Mouse (Mus musculus) liver, adult 2 months (tissue): ENCODE results near the gene Smyd1. TPM values are rescaled to one million over a fixed set of nuclear protein-coding genes. Genes with fewer than 3 reads are reported as not detected.
"Not testable (repeated sequence)": the region's sequence is repeated elsewhere in the genome, so short reads cannot be mapped to it uniquely, and the experiment has no call there.

ENCODE experiments used
- DNase-seq: peaks from one replicate; pipeline ENCODE4 v3.0.0-alpha.2; 2011; ENCODE audit warnings: low read depth, low spot score; ENCODE audit errors: extremely low read depth
- H3K27ac ChIP-seq: fragments of 200-500 bp; replicated peaks from 2 replicates; pipeline ENCODE4 v1.5.1; 2012; ENCODE audit warnings: low read depth, mild to moderate bottlenecking, control low read depth, inconsistent platforms, low read length; ENCODE audit not compliant: insufficient read depth
- H3K27me3 ChIP-seq: fragments of 200-500 bp; 2 replicates; pipeline ENCODE4 v1.6.1; 2012; ENCODE audit warnings: mild to moderate bottlenecking, moderate library complexity, low read length, inconsistent platforms; ENCODE audit not compliant: control insufficient read depth, insufficient read depth
- H3K36me3 ChIP-seq: fragments of 200-500 bp; 2 replicates; pipeline ENCODE4 v1.6.1; 2012; ENCODE audit warnings: low read length, inconsistent platforms; ENCODE audit not compliant: control insufficient read depth, insufficient read depth
- H3K4me1 ChIP-seq: fragments of 200-500 bp; 2 replicates; pipeline ENCODE4 v1.6.1; 2011; ENCODE audit warnings: low read length; ENCODE audit not compliant: control insufficient read depth, insufficient read depth
- H3K4me3 ChIP-seq: fragments of 200-500 bp; 2 replicates; pipeline ENCODE4 v1.5.1; 2011; ENCODE audit warnings: low read depth, mild to moderate bottlenecking, control low read depth, low read length, moderate library complexity; ENCODE audit not compliant: insufficient read depth
- H3K79me2 ChIP-seq: fragments of 200-500 bp; 2 replicates; pipeline ENCODE4 v1.6.1; 2012; ENCODE audit warnings: inconsistent platforms, mild to moderate bottlenecking, low read length, moderate library complexity; ENCODE audit not compliant: control insufficient read depth, insufficient read depth
- H3K9ac ChIP-seq: fragments of 200-500 bp; 2 replicates; pipeline ENCODE4 v1.6.1; 2012; ENCODE audit warnings: low read depth, mild to moderate bottlenecking, control low read depth, inconsistent platforms, low read length
- CTCF ChIP-seq: fragments of 200-500 bp; IDR thresholded peaks from 2 replicates; pipeline ENCODE4 v1.5.1; 2011; ENCODE audit warnings: low read depth, low read length, control low read depth
- POLR2A ChIP-seq: fragments of 200-500 bp; IDR thresholded peaks from 2 replicates; pipeline ENCODE4 v1.6.1; 2011; ENCODE audit warnings: low read length, control low read depth; ENCODE audit not compliant: insufficient read depth; ENCODE audit errors: extremely low read depth
- WGBS: fragments of 180-500 bp; shearing (Covaris S2); methylation state at CpG from one replicate; pipeline ENCODE4 v1.1.7; 2018; 5-methylcytosine and 5-hydroxymethylcytosine counted together
- polyA plus RNA-seq: library from polyadenylated mRNA; depleted of rRNA; stranded (reverse); fragments of >200 nt; gene quantifications from 2 replicates; pipeline ENCODE4 v1.2.3, GENCODE M21; 2012
- total RNA-seq: library from RNA; depleted of rRNA; stranded (reverse); fragments of >200 nt; gene quantifications from 2 replicates; pipeline ENCODE4 v1.2.3, GENCODE M21; 2014

The Smyd1 gene
- total and polyA plus RNA-seq, 2 experiments: 1.5 to 3.7 TPM

- Histone ChIP-seq H3K27ac (peak overlapping the region; percentile 89), H3K27me3 (no peaks in the 10 kb centered on the region), H3K9ac (peak overlapping the region; percentile 68), H3K4me3 (peak overlapping the region; percentile 50), H3K4me1 (peaks cover 13% of the 10 kb centered on the region), H3K79me2 (peaks cover 8% of the 10 kb centered on the region; the same call in 1 of the 2 replicates), H3K36me3 (no peaks in the 10 kb centered on the region)
- no peak for TF ChIP-seq CTCF
- TF ChIP-seq POLR2A: no peak
- 3% methylated on average over 8 of the region's 8 CpGs for WGBS
- no peak for DNase-seq
Measured at GRCm38 (mm10) chr6:71271057-71271388, 51.0 kb downstream of the Smyd1 start.

DNA sequence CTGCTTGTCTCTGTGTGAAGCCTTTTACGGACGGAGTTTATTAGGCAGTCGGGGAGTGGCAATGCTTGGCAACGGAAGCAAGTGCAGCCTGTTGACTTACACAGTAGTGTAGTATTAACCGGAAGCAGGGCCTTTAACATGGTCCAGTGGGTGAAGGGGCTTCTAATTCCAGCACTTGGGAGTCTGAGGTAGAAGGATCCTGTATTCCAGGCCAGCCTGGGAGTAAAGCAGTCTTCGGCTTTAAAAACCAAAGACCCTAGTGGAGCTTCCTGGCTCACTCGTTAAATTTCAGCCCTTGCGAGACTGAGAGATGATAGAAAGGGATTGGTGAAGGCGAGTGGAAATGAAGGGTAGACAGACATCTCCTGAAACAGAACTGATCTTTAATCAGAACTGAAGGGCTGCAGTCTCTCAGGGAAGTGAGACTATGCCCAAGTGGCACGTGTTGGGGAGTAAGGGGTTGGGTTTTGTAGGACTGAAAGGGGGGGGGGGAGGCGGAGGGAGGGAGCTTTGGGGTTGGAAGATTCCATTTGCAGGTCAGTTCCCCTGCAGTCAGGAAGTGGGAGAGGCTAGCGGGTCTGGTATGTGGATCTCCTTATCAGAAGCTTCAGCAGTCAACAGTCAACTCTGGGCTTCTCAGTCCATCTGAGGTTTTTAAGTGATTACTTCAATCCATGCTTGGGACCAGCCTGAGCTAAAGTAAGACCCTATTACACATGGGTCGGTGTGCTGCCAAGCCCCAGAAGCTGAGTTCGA is 51.6 kb downstream of the Smyd1 start:
- DNase-seq: peak; percentile 87
- H3K4me1 ChIP-seq: peaks cover 13% of the 10 kb centered on the region
- peak overlapping the region; percentile 50 for H3K4me3 ChIP-seq
- peak overlapping the region; percentile 68 for H3K9ac ChIP-seq
- TF ChIP-seq CTCF (no peak), POLR2A (peak; percentile 31; the same call in 1 of the 2 replicates)
- no peaks in the 10 kb centered on the region for H3K36me3 ChIP-seq
- WGBS: 5% methylated on average over 14 of the region's 14 CpGs
- no peaks in the 10 kb centered on the region for H3K27me3 ChIP-seq
- H3K79me2 ChIP-seq: peaks cover 8% of the 10 kb centered on the region; the same call in 1 of the 2 replicates
- peak overlapping the region; percentile 91 for H3K27ac ChIP-seq

- not testable (repeated sequence) for H3K79me2 ChIP-seq, H3K36me3 ChIP-seq, H3K27me3 ChIP-seq, H3K27ac ChIP-seq, H3K9ac ChIP-seq, H3K4me3 ChIP-seq, DNase-seq
- 88% methylated on average over 6 of the region's 6 CpGs for WGBS
- H3K4me1 ChIP-seq: peaks cover 13% of the 10 kb centered on the region
Measured at GRCm38 (mm10) chr6:71269686-71270050, 52.4 kb downstream of the Smyd1 start.

DNA sequence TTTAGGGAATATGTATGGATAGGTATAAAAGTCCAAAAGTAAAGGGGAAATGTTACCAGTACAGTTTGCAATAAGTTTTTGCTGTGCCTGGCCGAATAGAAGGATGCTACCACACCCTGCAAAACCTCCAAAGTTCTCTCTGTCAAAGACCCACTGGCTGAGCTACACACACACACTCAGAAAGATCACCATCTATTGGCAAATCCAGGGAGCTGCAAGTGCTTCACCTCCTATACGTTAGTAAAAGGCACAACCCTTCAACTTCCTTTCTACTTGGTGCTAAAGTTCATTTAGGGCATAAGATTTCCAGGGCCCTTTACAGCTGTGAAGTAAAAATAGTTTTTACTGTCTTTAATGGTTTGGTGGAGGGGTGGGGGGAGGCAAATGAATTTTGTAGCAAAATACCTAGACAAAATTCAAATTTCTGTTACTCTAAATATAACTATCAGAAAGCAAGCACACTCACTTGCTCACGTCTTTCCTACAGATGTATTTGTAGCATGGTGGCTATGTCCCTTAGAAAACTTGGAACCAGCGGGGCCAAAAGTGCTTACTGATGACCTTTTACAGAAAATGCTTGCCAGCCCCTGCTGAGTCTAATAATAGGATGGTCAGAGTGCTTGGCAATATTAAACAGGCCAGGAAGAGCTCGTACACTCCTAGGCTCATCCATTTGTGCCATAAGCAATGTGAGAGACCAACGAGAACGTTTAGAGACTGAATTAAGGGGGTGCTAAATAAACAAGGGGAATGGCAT is 52.9 kb downstream of the Smyd1 start:
- Histone ChIP-seq H3K27me3 (no peaks in the 10 kb centered on the region), H3K4me3 (no peak overlapping the region), H3K36me3 (no peaks in the 10 kb centered on the region), H3K79me2 (peaks cover 8% of the 10 kb centered on the region; the same call in 1 of the 2 replicates), H3K4me1 (peaks cover 13% of the 10 kb centered on the region), H3K27ac (no peak overlapping the region), H3K9ac (no peak overlapping the region; the same call in 1 of the 2 replicates)
- TF ChIP-seq CTCF (peak; percentile 21; the same call in 1 of the 2 replicates), POLR2A (no peak)
- WGBS: 24% methylated on average over 7 of the region's 7 CpGs
- peak; percentile 56 for DNase-seq

DNA sequence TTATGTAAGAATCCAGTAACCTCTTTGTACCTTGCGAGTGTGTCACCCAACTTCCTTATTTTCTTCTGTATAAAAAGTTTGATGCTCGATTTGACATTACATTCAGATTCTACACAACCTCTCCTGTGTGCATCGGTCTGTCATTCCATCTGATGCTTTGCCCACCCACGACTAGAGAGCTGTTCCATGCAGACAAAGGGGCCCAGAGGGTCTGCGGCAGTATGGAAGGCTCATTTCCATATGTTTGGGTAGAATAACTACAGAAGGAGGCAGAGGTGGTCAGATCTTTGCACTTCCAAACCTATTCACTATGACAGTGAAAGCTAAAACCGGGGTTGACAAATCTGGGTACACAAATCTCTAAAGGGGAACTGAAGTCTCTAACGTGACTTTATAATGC is 54.4 kb downstream of the Smyd1 start:
- not testable (repeated sequence) for H3K4me3 ChIP-seq, H3K27ac ChIP-seq, H3K36me3 ChIP-seq, H3K9ac ChIP-seq, H3K4me1 ChIP-seq, DNase-seq, H3K27me3 ChIP-seq, H3K79me2 ChIP-seq
- WGBS: 86% methylated on average over 7 of the region's 7 CpGs
